Comparison of ENCODE assay signal across 8 mouse cellular contexts in genomic region chr3:103575893-103576641, GRCm38 (mm10). TPM values are rescaled to one million over a fixed set of nuclear protein-coding genes. Genes with fewer than 3 reads are reported as not detected.
DNase-seq lines count a peak whose midpoint lies in the region; ATAC-seq and TF ChIP-seq lines count a peak whose summit lies in the region.

No protein-coding gene starts in this region.

- no peak for TF ChIP-seq POLR2A in olfactory bulb, adult 2 months (IDR thresholded peaks at IDR 0.05; ENCODE audit: insufficient read depth, low read depth, low read length)

- no peaks in the 10 kb centered on the region for H3K9me3 ChIP-seq in lung, embryonic 14.5 days (ENCODE audit: low read depth, low read length)
- H3K9me3 ChIP-seq in limb, embryonic 13.5 days = no peaks in the 10 kb centered on the region

- H3K27me3 ChIP-seq in lung, embryonic 14.5 days (ENCODE audit: insufficient read depth, low read length) = peaks cover 67% of the 10 kb centered on the region
- H3K27me3 ChIP-seq in limb, embryonic 13.5 days = peaks cover 86% of the 10 kb centered on the region

- no peak for TF ChIP-seq CTCF in lung, embryonic 14.5 days (IDR thresholded peaks at IDR 0.05; ENCODE audit: low read depth)
- TF ChIP-seq CTCF in olfactory bulb, adult 2 months (IDR thresholded peaks at IDR 0.05; ENCODE audit: insufficient read depth, low read depth, low read length) = no peak

- H3K4me1 ChIP-seq in lung, embryonic 14.5 days (ENCODE audit: insufficient read depth) = no peaks in the 10 kb centered on the region
- H3K4me1 ChIP-seq in limb, embryonic 13.5 days = peaks cover 29% of the 10 kb centered on the region
- H3K4me1 ChIP-seq in olfactory bulb, adult 2 months (ENCODE audit: control insufficient read depth, insufficient read depth, low read length) = peaks cover 36% of the 10 kb centered on the region

- peak; percentile 18 for DNase-seq in lung, embryonic 14.5 days
- no peak for DNase-seq in lung, postnatal 14 days
- DNase-seq in cerebellum, adult 18-20 months = peak; percentile 55 to 75
- DNase-seq in spleen, postnatal 4 days (ENCODE audit: low spot score in 2 of 2) = no peak
- DNase-seq in layer of hippocampus, adult 18-20 months (ENCODE audit: low spot score in 2 of 2) = no peak

- H3K4me3 ChIP-seq in lung, embryonic 14.5 days (ENCODE audit: low read depth, low read length) = peak overlapping the region; percentile 47
- H3K4me3 ChIP-seq in limb, embryonic 13.5 days = peak overlapping the region; percentile 50
- H3K4me3 ChIP-seq in olfactory bulb, adult 2 months (ENCODE audit: insufficient read depth, low read depth, low read length) = peak overlapping the region; percentile 93

- WGBS in lung, embryonic 14.5 days = under 1% methylated on average over 63 of the region's 69 CpGs
- 0% methylated on average over 60 of the region's 69 CpGs for WGBS in limb, embryonic 13.5 days
- under 1% methylated on average over 69 of the region's 69 CpGs for WGBS in olfactory bulb, adult 2 months

- ATAC-seq in lung, embryonic 14.5 days (ENCODE audit: insufficient read depth) = peak; percentile 45; the same call in 1 of the 2 replicates
- ATAC-seq in erythroid progenitor cell, adult 5-6 weeks (replicated peaks; ENCODE audit: low FRiP score, poor library complexity, severe bottlenecking) = 0 out of 2 replicates have a peak, but pooled peaks have one; percentile 14
- ATAC-seq in limb, embryonic 13.5 days (ENCODE audit: low FRiP score, low read depth) = peak; percentile 38

- no peaks in the 10 kb centered on the region for H3K36me3 ChIP-seq in lung, embryonic 14.5 days (ENCODE audit: insufficient read depth)
- H3K36me3 ChIP-seq in limb, embryonic 13.5 days = no peaks in the 10 kb centered on the region

- H3K4me2 ChIP-seq in lung, embryonic 14.5 days = peak overlapping the region; percentile 88
- peak overlapping the region; percentile 95 for H3K4me2 ChIP-seq in limb, embryonic 13.5 days (replicated peaks)

- H3K27ac ChIP-seq in lung, embryonic 14.5 days (ENCODE audit: low read depth) = no peak overlapping the region
- H3K27ac ChIP-seq in limb, embryonic 13.5 days = no peak overlapping the region
- H3K27ac ChIP-seq in olfactory bulb, adult 2 months (ENCODE audit: insufficient read depth, low read depth, low read length) = peak overlapping the region; percentile 95

- no peak overlapping the region; the same call in 1 of the 2 replicates for H3K9ac ChIP-seq in lung, embryonic 14.5 days
- peak overlapping the region; percentile 53 for H3K9ac ChIP-seq in limb, embryonic 13.5 days

RNA-seq across cellular contexts. Expression of gene Syt6, which starts 1.0 kb away (rescaled TPM):
- polyA plus RNA-seq in lung, embryonic 14.5 days (2014; fragmentation: Nextera tagmentation; extraction: Ambion mirVana) = 0.47 and 0.73 TPM in 2 replicates
- total RNA-seq in erythroid progenitor cell, adult 5-6 weeks (2015; ENCODE audit: low replicate concordance) = not detected in 2 replicates
- 1.4 TPM in 1 of 2 replicates, not detected in the other for total RNA-seq in erythroid progenitor cell, adult 5-6 weeks (2017; ENCODE audit: low replicate concordance)
- polyA plus RNA-seq in limb, embryonic 13.5 days (2015; fragmentation: Nextera tagmentation; extraction: Ambion mirVana) = 0.45 and 0.51 TPM in 2 replicates
- 104 and 138 TPM in 2 replicates for polyA plus RNA-seq in olfactory bulb, adult 2 months (2012; ENCODE audit: insufficient read depth, insufficient read length, low replicate concordance, missing spikeins)
- 1 to 10 TPM; 6.4 to 8.5 TPM for total RNA-seq in layer of hippocampus, adult 18-20 months (2021)

Comparison
In these comparisons a context has a peak if more than half of its experiments do, and no peak if none do; other contexts are left out.
1. DNase-seq: peak in lung, embryonic 14.5 days (single experiment) and cerebellum, adult 18-20 months (2 of 2); none in lung, postnatal 14 days (single experiment), spleen, postnatal 4 days (0 of 2) and layer of hippocampus, adult 18-20 months (0 of 2).
2. RNA of gene Syt6, which starts 1.0 kb away (polyA plus RNA-seq): 104 to 138 TPM in olfactory bulb, adult 2 months; 0.47 to 0.73 TPM in lung, embryonic 14.5 days and 0.45 to 0.51 TPM in limb, embryonic 13.5 days; every median in the first group is over 10 times any median in the second.
3. Peak in every context shown above with its lines, with median percentiles within 50 percentile points of each other: ATAC-seq and H3K4me3 ChIP-seq.